Mouse (Mus musculus) brain, adult 2 months (tissue): ENCODE measurements at regions not wholly inside any gene's neighbourhood (a gene's known extent, or its start where the extent isn't known, plus 50 kb on each side); places are given as distances from the start of the nearest gene placed in this dataset.
A peak's percentile ranks its signal among the peaks of the same experiment; 100 is the strongest.
"Not testable (repeated sequence)": the region's sequence is repeated elsewhere in the genome, so short reads cannot be mapped to it uniquely, and the experiment has no call there.

Experiments used
- DNase-seq: peaks from one replicate; pipeline ENCODE4 v3.0.0; 2011; ENCODE audit warnings: low read depth, low spot score

- DNase-seq = no peak
These were observed 55.4 kb upstream of the Bnc1 start for GRCm38 (mm10) chr7:82047456-82047855.

- DNase-seq = no peak
These were observed 61.3 kb upstream of the Bnc1 start for GRCm38 (mm10) chr7:82053411-82053810.

- no peak for DNase-seq
These were observed 64.6 kb upstream of the Bnc1 start for GRCm38 (mm10) chr7:82056551-82057230.

DNA sequence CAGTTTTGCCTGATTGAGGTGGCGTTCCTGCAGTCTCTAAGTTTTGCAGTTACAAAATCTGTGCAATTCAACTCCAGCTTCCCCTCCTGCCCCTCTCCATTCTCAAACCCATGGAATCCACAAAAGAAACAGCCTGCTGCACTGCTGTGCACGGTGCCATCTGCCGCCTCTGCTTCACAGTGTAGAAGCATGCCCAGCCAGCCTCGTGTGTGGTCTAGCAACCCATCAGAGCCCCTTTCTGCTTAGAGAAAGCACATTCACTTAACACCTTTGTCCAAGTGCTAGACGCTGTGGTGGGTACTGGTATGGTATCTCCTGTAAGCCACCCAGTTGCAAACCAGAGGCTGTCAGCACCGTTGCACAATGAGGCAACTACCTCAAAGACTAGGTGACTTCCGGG is 71.3 kb upstream of the Bnc1 start:
- DNase-seq = peak; percentile 55

DNA sequence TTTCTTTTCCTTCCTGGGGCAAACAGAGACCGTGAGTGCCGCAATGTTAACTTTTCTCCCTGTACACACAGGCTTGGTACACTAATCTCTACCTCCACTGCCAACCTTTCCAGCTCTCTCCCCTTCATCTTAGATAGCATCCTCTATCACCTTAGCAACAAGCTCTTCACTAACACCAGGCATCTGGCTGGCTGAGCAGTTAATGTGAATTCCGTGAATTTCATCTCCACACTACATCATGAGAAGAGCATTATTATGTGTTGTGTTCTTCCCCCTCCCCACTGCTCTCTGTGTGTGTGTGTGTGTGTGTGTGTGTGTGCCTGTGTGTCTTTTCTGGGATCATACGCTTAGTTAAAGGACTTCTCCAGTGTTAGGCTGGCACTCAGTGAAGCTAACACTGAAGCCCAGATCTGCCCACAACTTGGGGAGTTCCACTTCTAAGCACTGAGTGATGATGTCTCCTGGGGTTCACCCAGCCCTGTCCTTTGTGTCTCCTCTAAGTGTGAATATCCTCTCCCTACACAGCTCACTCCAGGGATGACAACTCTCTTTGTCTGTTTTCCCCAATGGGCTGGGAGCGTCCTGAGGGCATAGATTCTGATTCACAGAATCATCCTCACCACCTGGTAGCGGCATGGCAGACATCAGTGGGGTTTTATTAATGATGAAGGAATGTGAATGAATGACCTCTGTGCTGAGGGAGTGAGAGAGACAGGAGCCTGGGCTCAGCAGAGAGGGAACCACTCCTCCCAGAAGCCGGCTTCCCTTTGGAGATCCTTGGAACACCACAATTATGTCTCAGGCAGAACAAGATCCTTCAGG is 77.7 kb upstream of the Bnc1 start:
- DNase-seq = peak; percentile 26

DNA sequence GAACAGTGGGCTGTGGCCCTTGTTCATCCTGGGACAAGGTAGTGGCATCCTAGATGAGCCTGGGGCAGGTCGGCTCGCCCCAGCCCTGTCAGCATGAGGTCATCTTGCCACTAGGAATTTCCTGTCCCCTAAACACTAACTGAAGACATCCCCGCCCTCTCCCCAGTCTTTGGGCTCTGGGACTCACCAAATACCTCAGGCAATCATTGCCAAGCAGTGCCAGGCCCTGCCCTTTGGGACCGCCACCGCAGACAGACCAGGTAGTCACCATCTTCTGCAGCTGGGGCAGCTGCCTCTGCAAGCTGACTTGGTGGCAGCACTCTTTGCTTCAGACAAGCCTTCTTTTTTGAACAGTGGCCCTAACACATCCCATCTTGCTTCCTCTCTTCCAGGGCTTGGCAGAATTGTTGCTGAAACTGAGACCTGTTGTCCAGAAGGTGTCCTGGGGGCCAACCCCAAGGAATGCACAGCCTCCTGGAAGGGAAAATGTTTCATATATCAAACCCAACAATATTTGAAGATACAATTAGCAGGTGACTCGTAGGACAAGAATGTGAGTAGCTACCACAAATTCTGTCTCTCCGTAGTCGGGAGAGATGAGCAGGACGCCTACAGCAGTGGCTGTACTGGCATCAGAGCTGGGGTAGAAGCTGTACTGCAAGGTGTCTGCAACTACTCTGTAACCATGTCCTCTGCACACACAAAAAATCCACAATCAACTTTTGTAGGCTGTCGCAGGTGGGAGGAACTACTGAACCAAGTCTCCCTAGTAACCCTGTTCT is 79.0 kb upstream of the Bnc1 start:
- DNase-seq = no peak

- peak; percentile 70 for DNase-seq
These were observed 83.3 kb upstream of the Bnc1 start for GRCm38 (mm10) chr7:82075359-82075758.

- no peak for DNase-seq
These were observed 89.8 kb upstream of the Bnc1 start for GRCm38 (mm10) chr7:82081851-82082250.

- DNase-seq = no peak
These were observed 90.8 kb upstream of the Sh3gl3 start for GRCm38 (mm10) chr7:82082883-82083282.

- DNase-seq = no peak
These were observed 89.2 kb upstream of the Sh3gl3 start for GRCm38 (mm10) chr7:82084473-82084872.

- DNase-seq = no peak
These were observed 88.4 kb upstream of the Sh3gl3 start for GRCm38 (mm10) chr7:82085205-82085604.

DNA sequence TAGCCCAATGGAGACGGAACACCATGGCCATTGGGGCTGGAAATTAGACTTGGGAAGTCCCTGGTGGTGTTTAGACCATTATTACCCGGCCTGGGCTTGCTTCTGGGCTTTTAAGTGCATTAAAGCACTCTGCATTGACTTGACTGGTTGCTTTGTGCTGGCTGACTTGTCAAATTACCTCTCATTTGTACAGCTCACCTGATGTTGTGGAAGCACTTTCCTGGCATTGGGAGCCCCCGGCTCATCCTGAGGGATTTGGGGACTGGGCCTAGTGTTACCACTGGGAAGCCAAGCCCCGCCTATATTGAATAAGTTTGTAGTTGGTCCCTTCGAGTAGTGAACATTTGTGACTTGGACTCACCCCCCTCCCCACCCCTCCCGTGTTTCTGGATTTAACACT is 75.5 kb upstream of the Sh3gl3 start:
- DNase-seq = no peak

DNA sequence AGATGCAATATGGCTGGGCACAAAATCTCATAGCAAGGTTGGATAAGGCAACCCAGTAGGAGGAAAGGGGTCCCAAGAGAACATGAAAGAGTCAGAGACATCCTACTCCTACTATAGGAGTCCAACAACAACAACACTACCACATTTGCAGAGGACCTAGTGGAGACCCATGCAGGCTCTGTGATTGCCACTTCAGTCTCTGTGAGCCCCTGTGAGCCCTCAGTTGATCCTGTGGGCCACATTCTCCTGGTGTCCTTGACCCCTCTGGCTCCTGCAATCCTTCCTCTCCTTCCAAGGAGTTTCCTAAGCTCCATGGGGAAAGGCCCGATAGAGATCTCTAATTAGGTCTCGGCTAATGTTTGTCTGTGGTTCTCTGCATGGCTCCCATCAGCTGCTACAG is 72.3 kb upstream of the Sh3gl3 start:
- no peak for DNase-seq

DNA sequence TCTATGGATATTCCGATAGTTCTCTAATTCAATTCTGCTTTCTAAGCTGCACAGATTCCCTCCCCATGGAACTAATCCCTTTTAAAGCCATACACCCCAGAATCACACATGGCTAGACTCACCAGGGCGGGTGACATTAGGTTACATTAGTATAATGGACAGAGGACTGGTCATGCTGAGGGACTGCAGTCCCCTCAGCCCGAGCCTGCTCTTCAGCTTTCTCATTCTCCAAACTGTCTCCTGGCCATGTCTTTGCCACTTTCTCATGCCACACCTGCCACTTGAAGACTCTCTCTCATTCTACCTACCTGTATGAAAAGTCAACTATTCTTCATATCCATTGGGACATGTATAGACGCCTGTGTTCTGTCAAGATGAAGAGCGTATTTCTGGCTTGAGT is 68.0 kb upstream of the Sh3gl3 start:
- DNase-seq = no peak

- DNase-seq = not testable (repeated sequence)
These were observed 64.5 kb upstream of the Sh3gl3 start for GRCm38 (mm10) chr7:82109141-82109540.

GRCm38 (mm10) chr7:82109550-82109949 is 64.1 kb upstream of the Sh3gl3 start:
- no peak for DNase-seq

DNA sequence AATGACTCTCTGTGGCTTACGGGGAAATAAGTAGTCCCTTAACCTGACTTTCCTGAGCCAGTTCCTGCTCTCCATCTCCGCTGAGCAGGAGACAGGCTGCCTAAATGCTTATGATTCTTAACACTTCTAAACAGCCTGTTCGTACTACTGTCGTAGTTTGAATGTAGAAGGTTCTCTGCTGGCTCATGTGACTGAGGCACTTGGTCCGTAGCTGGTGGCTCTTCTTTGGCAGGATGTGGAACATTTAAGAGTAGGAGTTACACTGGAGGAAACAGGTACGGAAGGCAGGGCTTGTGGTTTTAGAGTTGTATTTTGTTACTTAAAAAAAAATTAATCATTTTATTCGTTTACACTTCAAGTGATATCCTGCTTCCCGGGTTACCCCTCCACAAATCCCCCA is 63.7 kb upstream of the Sh3gl3 start:
- DNase-seq = no peak

- no peak for DNase-seq
These were observed 61.6 kb upstream of the Sh3gl3 start for GRCm38 (mm10) chr7:82112046-82112445.

- DNase-seq = no peak
These were observed 58.0 kb upstream of the Sh3gl3 start for GRCm38 (mm10) chr7:82115646-82116045.

DNA sequence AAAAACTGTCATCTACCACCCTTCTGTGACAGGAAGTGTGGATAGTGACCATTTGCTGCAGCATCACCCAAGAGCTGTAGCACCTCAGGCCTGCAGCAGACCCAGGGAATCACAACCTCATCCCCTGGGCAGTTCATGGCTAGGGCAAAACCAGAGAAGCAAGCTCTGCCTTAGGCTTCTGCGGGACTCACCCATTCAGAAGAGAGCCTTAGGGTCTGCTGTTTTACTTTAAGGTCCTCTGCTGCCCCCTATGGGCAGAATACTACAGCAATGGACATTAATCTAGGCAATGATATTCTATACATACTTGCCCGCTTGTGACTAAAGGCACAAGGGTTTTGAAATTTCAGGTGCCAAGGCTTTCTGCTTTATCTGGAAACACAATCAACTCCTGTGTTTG is 54.4 kb upstream of the Sh3gl3 start:
- peak; percentile 86 for DNase-seq

DNA sequence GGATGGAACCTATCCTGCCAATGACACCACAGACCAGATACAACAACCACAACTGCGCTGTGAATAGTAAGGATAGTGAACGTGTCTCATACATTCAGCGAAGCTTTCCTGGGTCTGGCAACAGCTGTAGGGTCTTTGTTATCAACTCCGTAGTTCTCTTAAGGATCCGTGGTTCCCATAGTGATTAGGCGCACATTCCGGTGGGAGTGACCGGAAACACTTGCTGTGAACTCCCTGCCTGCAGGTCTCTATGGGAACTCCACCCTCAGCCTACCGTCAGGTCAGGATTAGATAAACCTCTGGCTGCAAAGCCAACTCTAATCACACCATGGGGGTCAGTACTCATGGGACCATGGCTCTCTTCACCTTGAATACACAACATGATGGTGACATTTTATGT is 53.8 kb upstream of the Sh3gl3 start:
- no peak for DNase-seq

GRCm38 (mm10) chr7:82121746-82122145 is 51.9 kb upstream of the Sh3gl3 start:
- peak; percentile 85 for DNase-seq
